Mouse (Mus musculus) heart, embryonic 11.5 days (tissue): Measurements from ENCODE around the gene Neurl2. TPM values are rescaled to one million over a fixed set of nuclear protein-coding genes. Genes with fewer than 3 reads are reported as not detected.

Experiments used
- ATAC-seq: fragments of 200-750 bp; cut with Nextera tagmentation; replicated peaks from 2 replicates; pipeline ENCODE4 v1.8.0; 2017; ENCODE audit warnings: moderate library complexity; ENCODE audit not compliant: insufficient number of reproducible peaks, low FRiP score, low TSS enrichment
- H3K27ac ChIP-seq: fragments of 300-500 bp; sonication (generic); 2 replicates; pipeline ENCODE4 v1.5.1; 2014; ENCODE audit warnings: mild to moderate bottlenecking, low read depth, low read length
- H3K27me3 ChIP-seq: fragments of 300-500 bp; sonication (generic); 2 replicates; pipeline ENCODE4 v1.6.1; 2014; ENCODE audit warnings: mild to moderate bottlenecking, low read length, mixed read lengths; ENCODE audit not compliant: control insufficient read depth, insufficient read depth
- H3K36me3 ChIP-seq: fragments of 300-500 bp; sonication (generic); 2 replicates; pipeline ENCODE4 v1.6.1; 2014; ENCODE audit warnings: mild to moderate bottlenecking, low read length, moderate library complexity, mixed read lengths; ENCODE audit not compliant: control insufficient read depth, insufficient read depth
- H3K4me1 ChIP-seq: fragments of 300-500 bp; sonication (generic); 2 replicates; pipeline ENCODE4 v1.6.1; 2014; ENCODE audit warnings: low read length; ENCODE audit not compliant: control insufficient read depth, insufficient read depth
- H3K4me2 ChIP-seq: fragments of 300-500 bp; sonication (generic); 2 replicates; pipeline ENCODE4 v1.6.1; 2014; ENCODE audit warnings: mild to moderate bottlenecking, moderate library complexity
- H3K4me3 ChIP-seq: fragments of 300-500 bp; sonication (generic); 2 replicates; pipeline ENCODE4 v1.5.1; 2014; ENCODE audit warnings: low read depth, low read length
- H3K9ac ChIP-seq: fragments of 300-500 bp; sonication (generic); 2 replicates; pipeline ENCODE4 v1.6.1; 2014; ENCODE audit warnings: mild to moderate bottlenecking, low read depth, low read length, moderate library complexity
- H3K9me3 ChIP-seq: fragments of 300-500 bp; sonication (generic); replicated peaks from 2 replicates; pipeline ENCODE4 v1.6.1; 2016; ENCODE audit warnings: low read length; ENCODE audit not compliant: control insufficient read depth
- WGBS: fragments of 180-500 bp; shearing (Covaris S2); extraction: QIAGEN DNeasy Blood & Tissue Kit; methylation state at CpG from one replicate; pipeline ENCODE4 v1.1.7; 2014; ENCODE audit not compliant: insufficient replicate concordance; 5-methylcytosine and 5-hydroxymethylcytosine counted together
- polyA plus RNA-seq: library from polyadenylated mRNA; unstranded; fragments of >200 nt; fragmentation: Nextera tagmentation; extraction: Ambion mirVana; gene quantifications from 2 replicates; pipeline ENCODE4 v1.2.1, GENCODE M21; 2014

The Neurl2 gene
- polyA plus RNA-seq, 1 experiment from 2014 or later, result 43.2 TPM

GRCm38 (mm10) chr2:164781876-164782275 is 51.4 kb downstream of the Neurl2 start:
- Histone ChIP-seq H3K9me3 (no peaks in the 10 kb centered on the region), H3K4me3 (no peak overlapping the region), H3K9ac (no peak overlapping the region), H3K27me3 (peaks cover 6% of the 10 kb centered on the region; the same call in 1 of the 2 replicates), H3K36me3 (no peaks in the 10 kb centered on the region), H3K27ac (no peak overlapping the region), H3K4me1 (peaks cover 8% of the 10 kb centered on the region), H3K4me2 (no peak overlapping the region)
- 66% methylated on average over 4 of the region's 4 CpGs for WGBS
- ATAC-seq, result no peak

Other genes starting within 250 kb of the Neurl2 start
- not detected in 2 replicates for gene Wfdc6a, start 248.0 kb downstream of the Neurl2 start, polyA plus RNA-seq
- not detected in 2 replicates for gene Eppin, start 239.9 kb downstream of the Neurl2 start, polyA plus RNA-seq
- not detected in 2 replicates for gene Wfdc6b, start 219.9 kb downstream of the Neurl2 start, polyA plus RNA-seq
- not detected in 2 replicates for gene Wfdc8, start 219.8 kb downstream of the Neurl2 start, polyA plus RNA-seq
- gene Wfdc16, start 194.7 kb downstream of the Neurl2 start, polyA plus RNA-seq, result not detected in 2 replicates
- 0.53 TPM in 1 of 2 replicates, not detected in the other for gene Wfdc10, start 177.4 kb downstream of the Neurl2 start, polyA plus RNA-seq
- not detected in 2 replicates for gene Wfdc9, start 176.9 kb downstream of the Neurl2 start, polyA plus RNA-seq
- gene Wfdc11, start 159.4 kb downstream of the Neurl2 start, polyA plus RNA-seq, result not detected in 2 replicates
- not detected in 2 replicates for gene Wfdc13, start 148.3 kb downstream of the Neurl2 start, polyA plus RNA-seq
- not detected in 2 replicates for gene Spint4, start 135.0 kb downstream of the Neurl2 start, polyA plus RNA-seq
- not detected in 2 replicates for gene Spint5, start 118.2 kb downstream of the Neurl2 start, polyA plus RNA-seq
- gene Wfdc3, start 87.5 kb downstream of the Neurl2 start, polyA plus RNA-seq, result 0.19 TPM in 1 of 2 replicates, not detected in the other
- 52.6 and 57.3 TPM in 2 replicates for gene Dnttip1, start 87.5 kb downstream of the Neurl2 start, polyA plus RNA-seq
- 449 and 506 TPM in 2 replicates for gene Ube2c, start 63.6 kb downstream of the Neurl2 start, polyA plus RNA-seq
- 0.48 and 1.4 TPM in 2 replicates for gene Tnnc2, start 53.5 kb downstream of the Neurl2 start, polyA plus RNA-seq
- 25.1 and 27.2 TPM in 2 replicates for gene Snx21, start 47.6 kb downstream of the Neurl2 start, polyA plus RNA-seq
- 15.1 and 16.8 TPM in 2 replicates for gene Acot8, start 28.6 kb downstream of the Neurl2 start, polyA plus RNA-seq
- gene Zswim3, start 28.4 kb downstream of the Neurl2 start, polyA plus RNA-seq, result 7.2 and 7.4 TPM in 2 replicates
- 11.4 and 11.7 TPM in 2 replicates for gene Zswim1, start 10.8 kb downstream of the Neurl2 start, polyA plus RNA-seq
- gene Spata25, start 4.9 kb downstream of the Neurl2 start, polyA plus RNA-seq, result 0.30 TPM in 1 of 2 replicates, not detected in the other
- 143 and 149 TPM in 2 replicates for gene Ctsa, start 583 bp downstream of the Neurl2 start, polyA plus RNA-seq
- gene Pltp, start 24.3 kb upstream of the Neurl2 start, polyA plus RNA-seq, result 10.4 and 10.8 TPM in 2 replicates
- gene Pcif1, start 45.8 kb upstream of the Neurl2 start, polyA plus RNA-seq, result 50.1 and 54.8 TPM in 2 replicates
- gene Zfp335, start 78.3 kb upstream of the Neurl2 start, polyA plus RNA-seq, result 8.8 and 8.9 TPM in 2 replicates
- gene Mmp9, start 107.3 kb upstream of the Neurl2 start, polyA plus RNA-seq, result 0.16 and 0.46 TPM in 2 replicates
- gene Slc12a5, start 127.3 kb upstream of the Neurl2 start, polyA plus RNA-seq, result 1.0 and 1.6 TPM in 2 replicates
- 36.0 and 39.8 TPM in 2 replicates for gene Ncoa5, start 201.4 kb upstream of the Neurl2 start, polyA plus RNA-seq
- 9.6 and 9.7 TPM in 2 replicates for gene Cd40, start 222.2 kb upstream of the Neurl2 start, polyA plus RNA-seq